Mouse (Mus musculus): Measurements from ENCODE around the gene Galm.
"Not testable (repeated sequence)": the region's sequence is repeated elsewhere in the genome, so short reads cannot be mapped to it uniquely, and the experiment has no call there.

Gene Galm

GRCm38 (mm10) chr17:80165741-80166140, 38.5 kb downstream of the Galm start:
- no peak for DNase-seq (ENCODE audit: low spot score in 2 of 2)

DNA sequence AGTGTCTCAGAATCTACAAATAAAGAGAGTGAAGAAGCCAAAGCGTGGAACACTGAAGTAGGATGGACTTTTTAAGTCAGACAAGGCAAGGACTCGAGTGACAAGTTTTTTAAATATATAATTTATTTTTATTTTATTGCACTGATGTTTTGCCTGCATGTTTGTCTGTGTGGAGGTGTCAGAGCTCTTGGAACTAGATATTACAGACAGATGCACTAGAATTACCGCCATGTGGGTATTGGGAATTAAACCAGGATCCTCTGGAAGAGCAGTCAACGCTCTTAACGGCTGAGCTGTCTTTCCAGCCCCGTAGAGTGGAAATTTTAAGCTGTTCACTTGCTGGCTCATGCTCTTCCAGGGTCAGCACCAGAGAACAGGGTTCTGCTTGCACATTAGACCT, 39.1 kb downstream of the Galm start:
- no peak for DNase-seq (ENCODE audit: low spot score in 2 of 2)

- DNase-seq (ENCODE audit: low spot score in 2 of 2): no peak
These were observed 40.2 kb downstream of the Galm start for GRCm38 (mm10) chr17:80167436-80167835.

DNA sequence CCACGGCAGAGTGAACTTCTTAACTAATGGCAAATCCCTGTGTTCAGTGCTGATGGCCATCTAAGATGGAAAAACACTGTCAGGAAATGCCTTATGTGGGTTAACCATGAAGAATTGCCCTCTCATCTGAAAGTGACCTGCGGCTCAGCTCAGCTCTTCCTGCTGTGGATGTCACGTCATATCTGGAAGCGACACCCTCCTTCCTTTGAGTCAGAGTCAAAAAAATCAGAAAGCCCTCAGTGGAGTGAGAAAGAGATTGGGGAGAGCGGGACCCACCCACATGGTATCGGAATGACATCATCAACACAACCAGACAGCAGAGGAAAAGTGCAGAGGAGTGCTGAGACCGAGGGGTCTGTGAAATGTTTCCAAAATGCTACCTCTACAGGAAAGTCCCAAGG, 40.6 kb downstream of the Galm start:
- DNase-seq (ENCODE audit: low spot score in 2 of 2): no peak

DNA sequence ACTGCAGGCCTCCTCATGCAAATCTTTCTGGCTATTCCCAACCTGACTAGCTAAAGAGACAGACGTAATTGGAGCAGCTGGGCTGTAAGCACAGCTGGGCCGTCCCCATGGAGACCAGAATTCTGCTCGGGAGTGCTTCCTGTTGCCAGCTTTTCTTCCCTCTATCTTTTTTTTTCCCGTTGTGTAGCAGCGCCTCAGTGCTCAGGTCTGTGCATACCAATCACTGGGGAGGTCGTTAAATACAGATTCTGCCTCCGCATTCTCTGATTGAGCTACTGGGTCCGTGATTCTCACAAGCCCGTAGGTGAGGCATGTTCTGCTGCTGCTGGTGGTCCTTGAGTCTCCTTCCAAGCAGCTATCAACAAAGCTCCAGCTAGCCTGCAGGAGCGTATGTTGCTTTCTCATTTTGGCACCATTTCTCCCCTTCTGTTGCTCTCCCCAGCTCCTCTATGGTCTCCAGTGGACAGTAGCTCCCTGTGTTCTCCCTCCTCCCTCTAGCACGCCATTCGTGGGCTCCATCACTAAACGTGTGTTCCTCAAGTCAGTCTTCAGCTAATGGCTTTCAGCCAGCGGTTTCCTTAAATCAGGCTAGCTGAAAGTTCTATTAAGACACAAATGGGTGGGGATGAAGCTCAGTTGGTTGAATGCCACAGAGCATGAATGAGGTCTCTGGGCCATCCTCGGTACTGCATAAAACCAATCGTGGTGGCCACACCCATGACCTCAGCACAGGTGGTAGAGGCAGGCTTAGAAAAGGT, 41.3 kb downstream of the Galm start:
- no peak for DNase-seq (ENCODE audit: low spot score in 2 of 2)

DNA sequence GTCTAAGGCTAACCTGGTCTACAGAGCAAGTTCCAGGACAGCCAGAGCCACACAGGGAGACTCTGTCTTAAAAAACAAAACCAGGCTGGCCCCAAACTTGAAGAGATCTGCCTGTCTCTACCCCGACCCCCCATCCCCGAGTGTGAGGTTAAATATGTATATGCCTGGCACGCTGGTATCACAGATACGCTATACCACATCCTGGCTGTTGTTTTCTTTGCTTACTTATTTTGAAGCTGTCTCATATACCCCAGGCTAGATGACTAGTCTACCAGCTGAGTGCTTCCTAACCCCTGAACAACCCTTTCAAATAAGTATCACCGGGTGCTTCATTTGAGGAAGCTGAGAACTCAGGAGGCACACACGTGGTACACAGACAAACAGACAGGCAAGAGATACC, 42.5 kb downstream of the Galm start:
- DNase-seq (ENCODE audit: low spot score in 2 of 2): no peak

- DNase-seq (ENCODE audit: low spot score in 2 of 2): no peak
These were observed 43.7 kb downstream of the Galm start for GRCm38 (mm10) chr17:80170951-80171350.

- DNase-seq (ENCODE audit: low spot score in 2 of 2): no peak
These were observed 44.7 kb downstream of the Galm start for GRCm38 (mm10) chr17:80171948-80172347.

GRCm38 (mm10) chr17:80172761-80173160, 45.5 kb downstream of the Galm start:
- DNase-seq (ENCODE audit: low spot score in 2 of 2): peak in 1 of 2 experiments; percentile 13

GRCm38 (mm10) chr17:80173708-80174107, 46.4 kb downstream of the Galm start:
- DNase-seq (ENCODE audit: low spot score in 2 of 2): no peak

DNA sequence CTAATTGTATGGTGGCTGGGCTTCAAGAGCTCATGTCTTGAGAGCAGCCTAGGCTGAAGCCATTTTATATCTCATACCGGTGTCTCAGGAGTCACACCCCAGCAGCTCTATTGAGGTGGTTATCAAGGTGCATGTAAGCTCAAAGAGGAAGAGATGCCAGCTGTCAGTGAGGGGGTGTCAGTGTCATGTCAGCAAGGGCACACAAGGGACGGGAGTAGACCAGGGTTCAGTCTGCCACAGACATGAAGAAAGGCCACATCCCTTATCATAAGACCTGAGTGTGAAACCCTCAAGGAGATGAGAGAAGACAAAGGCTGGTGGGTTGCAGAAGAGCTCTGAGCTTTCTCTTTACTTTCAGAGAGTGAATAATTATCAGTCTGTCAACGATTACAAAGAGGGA, 46.9 kb downstream of the Galm start:
- DNase-seq (ENCODE audit: low spot score in 2 of 2): peak; percentile 31 to 51

DNA sequence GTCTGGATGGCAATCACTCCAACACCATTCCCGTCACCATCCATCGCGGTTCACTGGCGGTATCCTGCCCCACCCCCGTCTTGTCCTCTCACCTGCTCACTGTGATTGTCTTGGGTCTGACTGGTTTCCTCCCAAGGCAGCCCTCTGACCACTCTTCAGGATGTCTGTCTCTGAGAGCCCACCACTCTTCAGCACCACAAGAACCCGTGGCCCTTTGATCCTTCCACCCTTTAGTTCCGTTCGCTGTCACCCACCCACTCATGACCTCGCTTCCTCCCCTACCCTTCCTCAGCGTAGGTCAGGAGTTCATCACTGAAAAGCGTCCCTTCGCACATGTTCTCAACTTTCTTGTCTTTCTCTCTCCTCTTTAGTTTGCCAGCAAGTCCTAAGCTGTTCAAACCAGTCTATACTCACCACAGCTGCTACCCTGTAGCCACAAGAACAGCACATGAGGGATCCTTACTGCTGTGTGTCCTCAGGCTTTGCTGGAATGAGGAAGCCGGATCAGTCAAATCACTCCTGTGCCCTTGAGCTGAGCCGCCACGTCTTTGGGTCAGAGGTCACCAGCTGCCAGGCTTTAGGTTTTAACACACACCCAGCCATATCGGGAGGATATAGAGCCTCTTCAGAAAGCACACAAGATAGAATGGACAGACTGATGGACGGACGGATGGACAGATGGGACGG, 47.6 kb downstream of the Galm start:
- DNase-seq (ENCODE audit: low spot score in 2 of 2): peak; percentile 22 to 29

GRCm38 (mm10) chr17:80175386-80175739, 48.1 kb downstream of the Galm start:
- DNase-seq (ENCODE audit: low spot score in 2 of 2): peak in 1 of 2 experiments; percentile 20

DNA sequence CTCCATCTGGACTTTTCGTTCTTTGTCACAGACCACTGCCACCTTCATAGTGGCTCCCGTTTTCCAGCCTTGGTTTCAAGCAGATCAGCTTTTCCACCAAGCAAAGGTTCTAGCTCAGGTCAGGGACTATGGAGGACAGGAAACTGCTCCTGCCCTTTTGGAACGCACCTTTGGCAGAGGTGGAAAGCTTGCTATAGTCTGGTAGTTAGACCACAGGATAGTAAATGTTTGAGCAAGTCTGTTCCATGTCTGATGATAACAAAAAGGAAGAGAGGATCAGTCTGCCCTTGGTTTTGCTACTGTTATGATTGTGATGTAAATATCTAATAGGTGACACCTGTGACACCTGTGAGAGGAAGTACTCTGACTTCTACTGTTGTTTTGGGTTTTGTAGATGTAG, 48.7 kb downstream of the Galm start:
- DNase-seq (ENCODE audit: low spot score in 2 of 2): no peak

- not testable (repeated sequence) for DNase-seq (ENCODE audit: low spot score in 2 of 2)
These were observed 51.6 kb downstream of the Galm start for GRCm38 (mm10) chr17:80178846-80179245.

DNA sequence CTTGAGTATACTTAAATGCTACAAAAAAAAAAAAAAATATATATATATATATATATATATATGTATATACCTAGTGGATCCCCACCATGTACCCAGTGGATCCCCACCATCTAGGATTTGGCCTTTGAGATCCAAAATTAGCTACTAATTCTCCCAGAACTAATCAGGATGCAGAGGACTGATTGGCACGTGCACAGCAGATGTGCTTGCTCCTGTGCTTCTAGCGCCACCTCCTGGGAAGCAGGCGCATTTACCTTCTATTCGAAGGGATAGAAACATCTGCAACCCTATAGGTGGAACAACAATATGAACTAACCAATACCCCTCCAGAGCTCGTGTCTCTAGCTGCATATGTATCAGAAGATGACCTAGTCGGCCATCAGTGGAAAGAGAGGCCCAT, 52.7 kb downstream of the Galm start:
- DNase-seq (ENCODE audit: low spot score in 2 of 2): peak; percentile 61 to 72

DNA sequence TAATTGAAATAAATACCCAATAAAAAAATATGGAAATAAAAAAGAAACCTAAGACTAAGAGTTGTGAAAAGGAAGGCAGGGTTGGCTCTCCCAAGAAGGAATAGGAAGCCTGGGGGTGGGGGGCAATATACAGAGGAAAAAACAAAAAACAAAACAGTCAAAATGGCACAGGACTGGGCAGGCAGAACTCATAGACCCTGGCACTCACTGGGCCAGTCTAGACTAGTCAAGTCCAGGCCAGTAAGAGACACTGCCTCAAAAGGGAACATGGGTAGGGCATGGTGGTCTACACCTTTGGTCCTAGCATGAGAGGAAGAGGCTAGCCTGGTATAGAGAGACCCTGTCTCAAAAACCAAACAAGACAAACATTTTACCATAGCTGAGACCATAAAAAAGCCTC, 53.2 kb downstream of the Galm start:
- DNase-seq (ENCODE audit: low spot score in 2 of 2): no peak

DNA sequence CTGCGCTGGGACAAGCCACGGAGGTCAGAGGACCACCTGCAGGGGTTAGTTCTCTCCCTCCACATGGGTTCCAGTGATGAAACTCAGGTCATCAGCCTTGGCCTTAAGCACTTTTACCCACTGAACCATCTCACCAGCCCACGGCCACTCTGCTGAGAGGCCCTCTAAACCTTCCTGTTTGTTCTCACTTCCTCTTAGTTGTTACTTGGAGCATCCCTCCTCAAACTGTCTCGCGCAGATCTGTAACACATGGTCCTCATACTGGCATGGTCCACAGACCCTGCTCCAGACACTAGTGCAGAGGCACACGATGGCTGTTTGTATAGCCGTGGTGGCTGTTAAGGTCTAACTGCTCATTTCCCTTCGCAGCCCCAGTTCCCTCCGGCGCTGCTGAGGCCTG, 56.3 kb downstream of the Galm start:
- DNase-seq (ENCODE audit: low spot score in 2 of 2): no peak

GRCm38 (mm10) chr17:80193075-80193474, 65.8 kb downstream of the Galm start:
- no peak for DNase-seq (ENCODE audit: low spot score in 2 of 2)

DNA sequence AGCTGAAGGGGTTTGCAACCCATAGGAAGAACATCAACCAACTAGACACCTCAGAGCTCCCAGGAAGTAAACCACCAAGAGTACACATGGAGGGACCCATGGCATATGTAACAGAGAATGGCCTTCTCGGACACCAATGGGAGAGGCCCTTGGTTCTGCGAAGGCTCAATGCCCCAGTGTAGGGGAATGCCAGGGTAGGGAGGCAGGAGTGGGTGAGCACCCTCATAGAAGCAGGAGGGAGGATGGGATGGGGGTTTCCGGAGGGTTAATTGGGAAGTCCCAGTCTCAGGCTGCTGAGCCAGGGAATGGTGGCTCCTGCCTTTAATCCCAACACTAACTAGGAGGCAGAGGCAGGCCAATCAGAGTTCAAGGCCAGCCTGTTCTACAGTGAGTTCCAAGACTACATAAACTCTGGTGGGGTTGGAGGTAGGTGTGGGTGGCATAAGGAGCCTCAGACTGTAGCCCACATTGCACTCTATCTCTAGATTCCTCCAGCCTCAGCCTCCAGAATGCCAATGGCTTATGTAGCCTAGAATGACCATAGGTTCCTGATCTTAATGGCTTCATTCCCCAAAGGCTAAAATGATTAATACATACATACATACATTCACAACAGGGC, 72.0 kb downstream of the Galm start:
- no peak for DNase-seq (ENCODE audit: low spot score in 2 of 2)

GRCm38 (mm10) chr17:80205657-80206056, 78.4 kb downstream of the Galm start:
- DNase-seq (ENCODE audit: low spot score in 2 of 2): no peak

GRCm38 (mm10) chr17:80206301-80206670, 79.0 kb downstream of the Galm start:
- DNase-seq (ENCODE audit: low spot score in 2 of 2): peak in 1 of 2 experiments; percentile 10

All from natural killer cell, adult 2 months (primary cell).